Mouse (Mus musculus) brown adipose tissue, adult 24 weeks (tissue): ENCODE measurements around the gene Rpl39l. TPM values are rescaled to one million over a fixed set of nuclear protein-coding genes. Genes with fewer than 3 reads are reported as not detected.
"Not testable (repeated sequence)": the region's sequence is repeated elsewhere in the genome, so short reads cannot be mapped to it uniquely, and the experiment has no call there.

Experiments used
- H3K27ac ChIP-seq: fragments of 200-500 bp; replicated peaks from 2 replicates; pipeline ENCODE4 v1.5.1; 2012; ENCODE audit warnings: low read depth, mild to moderate bottlenecking, low read length
- H3K4me1 ChIP-seq: fragments of 200-500 bp; 2 replicates; pipeline ENCODE4 v1.6.1; 2012; ENCODE audit warnings: low read length, mixed read lengths; ENCODE audit not compliant: control insufficient read depth, insufficient read depth, insufficient read length
- H3K4me3 ChIP-seq: fragments of 200-500 bp; 2 replicates; pipeline ENCODE4 v1.5.1; 2012; ENCODE audit warnings: low read depth, mild to moderate bottlenecking, low read length, moderate library complexity; ENCODE audit not compliant: insufficient read depth
- polyA plus RNA-seq: library from polyadenylated mRNA; stranded (reverse); fragments of >200 nt; gene quantifications from 2 replicates; pipeline ENCODE4 v1.2.4, GENCODE M21; 2012; ENCODE audit not compliant: missing spikeins, insufficient read depth, insufficient read length

The Rpl39l gene
- polyA plus RNA-seq: 5.8 and 6.6 TPM in 2 replicates

DNA sequence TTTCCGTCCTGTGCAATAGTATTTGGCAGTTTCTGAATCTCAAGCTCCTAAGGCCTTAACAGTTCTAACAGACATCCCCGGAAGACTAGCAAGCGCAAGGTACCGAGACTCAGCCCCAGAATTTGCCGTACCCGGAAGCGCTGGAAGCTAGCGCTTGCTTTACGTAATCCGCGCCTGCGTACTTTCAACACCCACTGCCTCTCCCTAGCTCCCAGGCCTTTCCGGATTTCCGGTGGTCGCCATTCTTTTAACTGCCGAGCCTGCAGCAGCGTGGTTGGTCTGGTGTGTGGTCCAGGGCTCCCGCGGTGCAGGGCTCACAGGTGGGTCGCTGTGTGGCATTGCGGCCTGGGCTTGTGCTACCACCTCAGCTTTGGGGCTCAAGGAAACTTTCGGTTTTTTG is at the start of gene Rpl39l:
Gene Rpl39l (plus strand): TSS at position 222 of the 400 bp plus-strand sequence.
- no peaks in the 10 kb centered on the region for H3K4me1 ChIP-seq
- no peak within 1 kb of the TSS for H3K27ac ChIP-seq
- H3K4me3 ChIP-seq: no peak within 1 kb of the TSS

DNA sequence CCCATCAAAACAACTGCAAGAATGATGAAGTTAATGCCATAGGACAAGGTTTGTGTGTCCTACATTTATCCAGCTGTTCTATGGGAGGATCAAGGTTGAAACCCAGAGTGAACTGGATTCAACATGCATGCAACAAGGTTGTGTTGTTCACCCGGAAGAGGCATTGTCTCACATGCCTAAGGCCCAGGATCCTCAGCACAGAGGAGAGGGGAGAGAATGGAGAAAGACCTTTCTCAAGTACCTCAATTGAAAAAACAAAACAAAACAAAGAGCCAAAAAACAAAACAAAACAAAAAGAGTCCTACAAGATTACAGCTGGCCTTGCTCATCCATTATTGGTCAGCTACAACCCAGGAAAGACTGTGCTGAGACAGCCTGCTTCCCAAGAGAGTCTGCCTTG is 42.4 kb upstream of the Rpl39l start:
- no peak overlapping the region for H3K27ac ChIP-seq
- no peak overlapping the region for H3K4me3 ChIP-seq
- H3K4me1 ChIP-seq: no peaks in the 10 kb centered on the region

GRCm38 (mm10) chr16:10129052-10129911 is 40.7 kb upstream of the Rpl39l start:
- no peak overlapping the region for H3K4me3 ChIP-seq
- no peaks in the 10 kb centered on the region for H3K4me1 ChIP-seq
- H3K27ac ChIP-seq: no peak overlapping the region

GRCm38 (mm10) chr16:10143166-10143565 is 26.9 kb upstream of the Rpl39l start:
- Histone ChIP-seq H3K27ac (no peak overlapping the region), H3K4me3 (no peak overlapping the region), H3K4me1 (no peaks in the 10 kb centered on the region)

- no peak overlapping the region for H3K27ac ChIP-seq
- no peak overlapping the region for H3K4me3 ChIP-seq
- H3K4me1 ChIP-seq: no peaks in the 10 kb centered on the region
Observed at GRCm38 (mm10) chr16:10147401-10147800, 22.6 kb upstream of the Rpl39l start.

DNA sequence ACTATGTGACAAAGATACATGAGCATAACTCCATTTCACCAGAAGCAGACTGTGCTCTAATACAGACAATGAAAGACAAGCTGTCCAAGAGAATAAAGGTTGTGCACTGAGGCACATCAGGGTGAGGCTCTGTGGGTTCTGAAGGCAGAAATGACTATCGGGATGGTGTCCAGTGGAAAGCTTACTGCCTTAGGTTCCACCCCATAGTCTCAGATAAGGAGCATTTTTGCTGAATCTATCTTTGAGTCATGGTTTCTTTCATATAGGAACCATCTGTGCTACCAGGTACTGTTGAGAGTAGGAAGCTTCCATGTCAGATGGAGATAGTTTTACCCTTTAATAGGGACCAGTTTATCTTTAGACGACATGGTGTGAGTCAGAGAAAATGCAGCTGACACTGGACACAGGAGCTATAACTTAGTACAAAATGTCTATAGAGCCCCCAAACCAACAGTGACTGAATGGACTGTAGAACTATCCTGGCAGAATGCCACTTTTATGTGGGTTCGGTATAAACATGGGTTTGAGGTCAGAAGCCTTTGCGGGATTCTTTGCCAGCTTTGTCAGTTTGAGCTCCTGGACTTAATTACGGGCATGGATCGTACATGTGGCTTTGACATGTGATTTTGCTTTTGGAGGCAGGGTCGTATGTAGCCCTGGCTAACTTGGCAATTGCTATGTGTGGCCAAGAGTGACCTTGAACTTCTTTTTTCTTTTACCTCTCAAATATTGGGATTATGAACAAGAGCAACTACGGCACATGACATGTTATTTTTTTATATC is 712 bp upstream of the Rpl39l start:
- Histone ChIP-seq H3K4me3 (no peak overlapping the region), H3K4me1 (no peaks in the 10 kb centered on the region), H3K27ac (no peak overlapping the region)

GRCm38 (mm10) chr16:10171276-10171675 is 1.2 kb downstream of the Rpl39l start:
- Histone ChIP-seq H3K4me1 (no peaks in the 10 kb centered on the region), H3K4me3 (no peak overlapping the region), H3K27ac (no peak overlapping the region)

- no peaks in the 10 kb centered on the region for H3K4me1 ChIP-seq
- H3K27ac ChIP-seq: no peak overlapping the region
Observed at GRCm38 (mm10) chr16:10172179-10172820, 2.3 kb downstream of the Rpl39l start.

GRCm38 (mm10) chr16:10187461-10187860 is 17.4 kb downstream of the Rpl39l start:
- H3K27ac ChIP-seq, H3K4me1 ChIP-seq, H3K4me3 ChIP-seq: not testable (repeated sequence)

More at GRCm38 (mm10) chr16:10172179-10172820, 2.3 kb downstream of the Rpl39l start:
- no peak overlapping the region for H3K4me3 ChIP-seq

DNA sequence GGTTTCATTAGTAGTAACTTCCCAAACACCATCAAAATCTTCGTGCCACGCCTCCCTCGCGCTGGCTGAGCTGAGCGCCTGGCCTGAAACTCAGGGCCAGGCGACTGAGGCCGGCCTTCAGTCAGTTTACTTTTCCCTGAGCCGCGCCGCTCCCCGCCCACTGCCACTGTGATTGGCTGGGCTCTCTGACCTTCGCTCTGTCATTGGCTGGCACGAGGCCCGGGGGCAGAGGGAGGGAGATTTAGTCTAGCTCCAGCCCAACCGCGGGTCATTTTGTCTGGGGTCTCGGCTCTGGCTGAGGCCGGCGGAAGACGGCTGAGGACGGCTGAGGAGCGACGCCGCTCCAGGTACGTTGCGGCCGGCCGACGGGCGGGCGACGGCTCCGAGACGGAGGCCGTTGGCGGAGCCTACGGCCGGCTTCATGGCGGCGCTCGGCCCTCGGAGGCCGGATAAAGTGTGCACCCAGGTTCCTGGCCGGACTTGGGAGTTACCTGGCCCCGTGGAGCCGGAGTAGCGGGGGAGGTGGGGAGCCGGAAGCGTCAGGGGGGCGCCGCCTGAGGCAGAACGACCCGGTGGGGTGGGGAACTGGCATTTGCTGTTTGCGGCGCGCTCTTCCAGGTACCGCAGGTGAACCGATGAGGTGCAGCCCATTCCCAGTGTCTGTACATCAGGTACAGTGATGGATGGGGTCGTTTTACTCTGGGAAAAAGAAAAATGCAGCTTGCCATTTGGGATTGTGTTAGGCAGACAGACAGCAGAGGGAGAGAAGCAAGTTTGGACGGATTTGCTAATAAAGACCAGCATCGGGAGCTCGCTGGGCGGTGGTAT is 22.9 kb downstream of the Rpl39l start, which contains the start of gene Atf7ip2:
Gene Atf7ip2 (plus strand): TSS at position 34 of the 828 bp plus-strand sequence.
- no peak within 1 kb of the TSS for H3K27ac ChIP-seq
- H3K4me1 ChIP-seq: no peaks in the 10 kb centered on the region
- peak within 1 kb of the TSS; percentile 52 for H3K4me3 ChIP-seq

DNA sequence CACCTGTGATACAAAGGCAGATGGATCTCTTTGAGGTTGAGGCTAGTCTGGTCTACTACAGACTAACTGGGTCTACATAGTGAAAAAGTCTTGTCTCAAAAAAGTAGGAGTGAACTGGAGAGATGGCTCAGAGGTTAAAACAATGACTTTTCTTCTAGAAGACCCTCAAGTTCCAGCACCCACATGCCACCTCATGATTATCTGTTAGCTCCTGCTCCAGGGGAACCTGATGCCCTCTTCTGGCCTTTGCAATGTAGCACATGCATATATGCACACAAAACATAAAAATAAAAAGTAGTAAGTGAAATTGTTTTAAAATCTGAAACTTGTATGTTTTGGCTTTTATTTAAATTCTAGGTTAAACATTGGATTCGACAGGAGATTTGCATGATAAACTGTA is 38.8 kb downstream of the Rpl39l start:
- no peaks in the 10 kb centered on the region for H3K4me1 ChIP-seq
- no peak overlapping the region for H3K4me3 ChIP-seq
- H3K27ac ChIP-seq: no peak overlapping the region

- H3K27ac ChIP-seq: not testable (repeated sequence)
Observed at GRCm38 (mm10) chr16:10216366-10216765, 46.3 kb downstream of the Rpl39l start.

DNA sequence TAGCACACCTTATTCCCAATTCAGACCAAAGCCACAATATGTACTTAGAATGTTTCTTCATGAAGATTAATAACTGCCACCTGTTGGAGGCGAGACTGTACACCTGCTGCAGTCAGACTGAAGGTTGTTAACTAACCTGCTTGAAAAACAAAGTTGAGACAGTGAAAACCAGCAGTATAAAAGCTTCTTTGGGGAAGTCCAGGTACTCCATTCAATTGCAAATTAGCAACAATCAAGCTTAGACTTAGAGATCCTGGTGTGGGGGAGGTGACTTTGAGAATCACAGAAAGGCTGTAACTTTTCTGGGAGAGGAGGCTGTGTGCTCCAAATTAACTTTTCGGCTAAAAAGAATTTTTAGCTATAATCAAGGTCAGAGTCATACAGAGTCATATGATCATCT is 47.0 kb downstream of the Rpl39l start:
- not testable (repeated sequence) for H3K4me3 ChIP-seq, H3K4me1 ChIP-seq, H3K27ac ChIP-seq

More at GRCm38 (mm10) chr16:10216366-10216765, 46.3 kb downstream of the Rpl39l start:
- not testable (repeated sequence) for H3K4me3 ChIP-seq, H3K4me1 ChIP-seq
